Mouse (Mus musculus) cerebellum, postnatal 36 days (tissue): Measurements from ENCODE around the gene Slc6a19.
A peak's percentile ranks its signal among the peaks of the same experiment; 100 is the strongest.
"Not testable (repeated sequence)": the region's sequence is repeated elsewhere in the genome, so short reads cannot be mapped to it uniquely, and the experiment has no call there.

ENCODE experiments used
- DNase-seq, 2 experiments: peaks; one replicate each; pipeline ENCODE4 v3.0.0; 2021 to 2022; ENCODE audit warnings: mixed read lengths in 2 of 2

The Slc6a19 gene

DNA sequence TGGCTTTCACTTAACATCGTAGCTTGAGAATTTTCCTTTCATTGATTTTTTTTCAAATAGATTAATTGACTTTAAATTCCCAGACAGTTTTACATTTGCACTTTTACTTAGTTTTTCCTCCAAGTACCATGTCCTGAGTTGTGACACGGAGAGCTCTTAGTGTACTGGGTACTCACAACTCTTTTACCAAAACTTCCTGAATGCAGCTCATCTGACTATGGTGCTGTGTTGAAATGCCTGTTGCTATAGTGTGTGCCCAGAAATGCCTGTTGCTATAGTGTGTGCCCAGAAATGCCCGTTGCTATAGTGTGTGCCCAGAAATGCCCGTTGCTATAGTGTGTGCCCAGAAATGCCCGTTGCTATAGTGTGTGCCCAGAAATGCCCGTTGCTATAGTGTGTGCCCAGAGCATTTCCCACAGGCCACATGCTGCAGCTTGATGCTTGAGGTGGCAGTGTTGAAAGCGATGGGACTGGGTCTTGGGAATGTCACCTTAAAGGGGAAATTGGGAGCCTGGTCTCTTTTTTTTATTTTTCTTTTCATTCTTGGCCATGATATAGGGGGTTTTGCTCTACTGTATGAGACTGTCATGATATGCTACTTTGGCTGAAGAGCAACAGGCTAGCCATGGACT lies at the start of gene Slc6a19:
Gene Slc6a19 (minus strand): TSS at position 172 of the 632 bp plus-strand sequence.
- no peak for DNase-seq

DNA sequence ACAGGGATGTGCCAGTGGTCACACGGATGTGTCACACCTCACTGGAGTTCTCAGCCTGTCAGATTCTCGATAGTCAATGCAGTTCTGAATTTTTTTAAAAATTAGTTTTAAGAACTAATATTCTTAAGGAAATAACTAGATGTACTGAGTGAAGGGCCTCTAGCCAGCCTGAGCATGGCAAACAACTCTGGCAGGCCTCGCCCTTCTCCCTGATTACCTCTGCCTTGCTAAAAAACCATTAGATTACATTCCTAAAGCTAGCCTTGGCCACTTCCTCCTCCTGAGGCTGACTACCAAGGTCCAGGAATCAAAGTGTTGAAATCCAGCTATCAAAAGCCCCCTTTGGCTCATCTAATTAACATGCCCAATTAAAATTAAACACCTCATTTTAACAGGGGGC lies 46.6 kb upstream of the Slc6a19 start:
- no peak for DNase-seq

DNA sequence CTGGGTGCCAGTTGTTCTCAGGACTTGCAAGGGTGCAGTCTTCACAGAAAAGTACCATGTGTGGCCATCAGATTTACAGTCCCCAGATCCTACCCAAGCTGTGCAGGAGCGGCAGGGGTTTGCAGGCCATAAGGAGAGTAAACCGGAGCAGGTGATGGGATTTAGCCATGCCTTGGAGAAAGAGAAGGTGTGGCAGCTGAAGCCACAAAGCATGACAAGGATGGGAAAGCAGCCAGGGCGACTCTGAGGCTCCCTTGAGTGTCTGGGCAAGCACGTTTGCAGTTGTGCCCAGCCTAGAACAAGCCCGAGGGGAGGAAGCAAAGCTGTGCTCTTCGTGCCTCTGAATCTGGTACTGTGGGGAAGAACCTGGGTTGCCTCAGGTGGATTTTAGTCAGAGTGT lies 45.8 kb upstream of the Slc6a19 start:
- DNase-seq: peak in 1 of 2 experiments; percentile 14

DNA sequence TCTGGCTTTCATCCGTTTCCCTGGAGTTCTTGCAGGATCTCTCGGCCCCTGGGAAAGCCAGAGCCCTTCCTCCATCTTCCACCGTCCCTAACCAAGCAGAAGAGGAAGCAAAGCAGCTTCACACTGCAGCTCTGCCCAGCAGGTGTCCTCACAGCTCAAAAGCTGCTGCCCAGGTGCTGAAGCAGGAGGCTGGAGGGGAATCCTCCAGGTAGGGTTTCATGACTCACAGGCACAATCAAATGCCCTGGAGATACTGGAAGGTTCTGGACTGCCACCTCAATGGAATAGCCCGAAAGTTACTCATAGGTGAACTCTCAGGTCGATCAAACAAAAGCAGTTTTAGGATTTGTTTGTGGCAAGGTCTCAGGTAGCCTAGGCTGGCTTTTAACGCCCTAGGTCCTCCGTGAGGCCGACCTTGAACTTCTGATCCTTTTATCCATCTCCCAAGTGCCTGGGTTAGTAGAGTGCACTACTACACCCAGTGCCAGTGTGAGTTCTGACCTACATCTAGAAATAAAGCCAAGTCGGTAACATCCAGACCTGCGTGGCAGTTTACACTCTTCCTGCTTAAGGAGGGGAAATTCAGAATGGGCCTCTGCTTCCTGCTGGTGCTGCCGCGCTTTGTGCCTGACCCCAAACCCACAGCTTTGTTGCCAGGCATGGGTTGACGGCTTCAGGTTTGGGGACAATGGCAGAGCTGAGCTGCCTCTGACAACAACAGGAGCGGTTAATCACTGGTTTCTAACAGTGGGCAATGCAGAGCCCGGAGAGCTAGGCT lies 44.2 kb upstream of the Slc6a19 start:
- no peak for DNase-seq

DNA sequence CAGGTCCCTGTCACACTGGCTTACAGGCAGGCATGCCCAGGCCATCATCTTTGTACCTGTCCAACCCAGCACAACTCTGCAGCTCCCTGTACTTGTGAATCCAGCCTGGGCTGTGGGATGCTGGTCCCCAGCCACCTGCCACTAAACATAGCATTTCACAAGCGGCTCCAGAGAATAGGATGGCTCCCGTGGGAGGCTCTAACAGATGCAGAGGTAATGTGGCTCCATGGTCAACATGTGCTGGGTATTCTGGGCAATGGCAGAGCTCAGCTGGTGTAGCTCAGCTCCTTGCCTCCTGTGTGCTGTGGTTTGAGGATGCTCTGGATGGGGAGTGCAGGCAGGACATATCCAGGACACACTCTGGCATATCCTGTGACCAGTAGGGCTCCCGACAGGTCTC lies 39.0 kb upstream of the Slc6a19 start:
- DNase-seq: no peak

DNA sequence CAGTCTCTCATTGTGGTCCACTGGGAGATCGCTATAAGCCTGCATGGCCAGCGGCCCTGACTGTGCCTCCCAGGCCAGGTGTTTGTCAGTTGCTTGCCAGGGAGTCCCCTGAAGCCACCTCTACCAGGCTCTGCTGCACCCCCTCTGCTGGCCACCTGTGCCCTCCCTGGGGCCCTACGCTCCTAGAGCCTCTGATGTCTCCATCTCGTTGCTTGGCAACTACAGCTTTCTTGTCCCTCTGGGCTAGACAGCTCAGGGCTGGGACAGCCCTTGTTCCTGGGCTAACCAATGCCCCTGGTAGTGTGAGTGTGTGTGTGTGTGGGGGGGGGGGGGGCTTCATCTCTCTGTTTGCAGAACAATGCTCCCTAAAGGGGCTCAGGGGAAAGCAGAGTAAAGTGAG lies 38.3 kb upstream of the Slc6a19 start:
- no peak for DNase-seq

DNA sequence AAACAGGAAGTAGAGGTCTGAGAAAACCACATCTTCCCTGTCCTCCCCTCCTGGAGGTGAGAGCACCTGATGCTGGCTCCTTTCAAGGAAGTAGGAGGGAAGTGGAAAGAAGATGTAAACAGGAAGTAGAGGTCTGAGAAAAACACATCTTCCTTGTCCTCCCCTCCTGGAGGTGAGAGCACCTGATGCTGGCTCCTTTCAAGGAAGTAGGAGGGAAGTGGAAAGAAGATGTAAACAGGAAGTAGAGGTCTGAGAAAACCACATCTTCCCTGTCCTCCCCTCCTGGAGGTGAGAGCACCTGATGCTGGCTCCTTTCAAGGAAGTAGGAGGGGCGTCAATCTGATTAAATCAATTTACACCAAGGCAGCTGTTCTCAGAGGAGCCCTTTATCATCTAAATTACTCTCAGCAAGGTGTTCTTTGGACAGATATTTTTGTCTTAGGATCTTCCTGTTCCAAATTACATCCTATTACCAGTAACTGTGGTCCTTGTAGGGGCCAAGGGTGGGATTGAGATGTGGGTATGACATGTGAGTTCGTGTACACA lies 35.8 kb upstream of the Slc6a19 start:
- not testable (repeated sequence) for DNase-seq

DNA sequence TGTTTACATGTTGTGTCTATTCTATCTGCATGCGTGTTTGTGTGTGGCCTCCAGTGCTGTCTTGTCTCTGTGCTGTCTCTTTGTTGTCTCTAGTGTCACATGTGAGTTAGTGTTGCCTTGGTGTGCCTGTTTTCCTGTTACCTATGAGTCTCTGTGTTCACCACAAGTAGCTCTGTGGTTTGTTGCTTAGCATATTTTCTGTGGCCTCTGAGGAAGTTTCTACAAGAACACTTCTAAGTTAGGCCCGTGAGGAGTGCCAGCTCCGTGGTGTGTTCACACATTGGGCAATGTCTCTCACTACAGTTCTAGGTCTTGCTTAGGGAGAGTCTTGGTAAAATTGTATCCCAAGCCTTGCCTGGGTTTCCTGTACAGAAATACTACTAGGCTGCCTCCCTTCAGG lies 32.3 kb upstream of the Slc6a19 start:
- DNase-seq: no peak

DNA sequence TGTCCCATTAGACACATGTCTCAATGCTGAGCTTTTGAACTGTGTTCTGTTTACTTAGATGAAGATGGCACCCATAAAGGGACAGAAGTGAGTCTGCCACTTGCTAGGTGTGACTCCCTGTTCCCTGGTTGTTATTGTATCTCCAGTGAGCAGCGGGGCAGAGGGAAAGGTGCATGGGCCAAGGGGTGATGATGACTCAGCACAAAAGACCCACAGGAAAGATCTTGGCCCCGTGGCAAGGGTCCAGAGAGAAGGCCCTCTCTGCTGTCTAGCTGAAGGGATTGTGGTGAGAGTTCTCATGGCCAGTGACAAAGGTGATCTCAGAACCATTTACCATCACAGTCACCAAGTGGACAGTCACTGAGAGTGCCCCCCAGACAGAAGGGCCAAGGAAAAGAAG lies 31.3 kb upstream of the Slc6a19 start:
- no peak for DNase-seq

DNA sequence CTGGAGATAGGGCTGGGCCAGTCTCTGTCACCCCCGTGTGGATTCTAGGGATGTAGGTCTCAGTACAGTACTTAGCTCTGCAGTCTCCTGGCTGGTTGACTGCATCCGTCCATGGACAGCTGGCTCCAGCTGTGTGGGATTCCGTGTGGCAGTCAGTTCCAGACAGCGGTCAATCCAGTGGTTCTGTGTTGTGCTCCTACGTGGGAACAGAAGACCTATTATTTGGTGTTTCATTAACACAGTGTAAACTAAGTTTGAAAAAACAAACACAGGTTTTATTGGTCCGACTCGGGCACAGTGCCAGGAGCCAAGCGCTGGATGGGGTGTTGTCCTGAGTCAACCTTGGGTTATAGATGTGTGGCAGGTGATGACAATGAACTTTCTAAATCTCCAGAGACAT lies 30.6 kb upstream of the Slc6a19 start:
- no peak for DNase-seq

DNA sequence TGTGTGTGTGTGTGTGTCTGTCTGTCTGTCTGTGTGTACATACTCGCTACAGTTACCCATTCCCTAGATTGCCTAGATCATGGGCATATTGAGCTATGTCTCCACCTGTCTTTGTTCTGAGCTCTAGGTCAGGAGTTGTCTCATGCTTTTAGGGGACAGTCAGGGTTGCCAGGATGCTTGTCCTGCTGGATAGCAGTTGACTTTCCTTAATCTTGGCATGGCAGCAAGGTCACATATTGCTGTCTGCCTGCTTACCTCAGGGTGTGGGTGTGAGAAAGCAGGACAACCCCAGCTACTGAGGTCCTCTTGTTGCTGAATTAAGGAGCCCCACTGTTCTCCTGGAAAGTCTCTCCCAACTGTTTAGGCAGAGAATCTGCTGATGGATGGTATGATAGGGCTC lies 29.7 kb upstream of the Slc6a19 start:
- no peak for DNase-seq

DNA sequence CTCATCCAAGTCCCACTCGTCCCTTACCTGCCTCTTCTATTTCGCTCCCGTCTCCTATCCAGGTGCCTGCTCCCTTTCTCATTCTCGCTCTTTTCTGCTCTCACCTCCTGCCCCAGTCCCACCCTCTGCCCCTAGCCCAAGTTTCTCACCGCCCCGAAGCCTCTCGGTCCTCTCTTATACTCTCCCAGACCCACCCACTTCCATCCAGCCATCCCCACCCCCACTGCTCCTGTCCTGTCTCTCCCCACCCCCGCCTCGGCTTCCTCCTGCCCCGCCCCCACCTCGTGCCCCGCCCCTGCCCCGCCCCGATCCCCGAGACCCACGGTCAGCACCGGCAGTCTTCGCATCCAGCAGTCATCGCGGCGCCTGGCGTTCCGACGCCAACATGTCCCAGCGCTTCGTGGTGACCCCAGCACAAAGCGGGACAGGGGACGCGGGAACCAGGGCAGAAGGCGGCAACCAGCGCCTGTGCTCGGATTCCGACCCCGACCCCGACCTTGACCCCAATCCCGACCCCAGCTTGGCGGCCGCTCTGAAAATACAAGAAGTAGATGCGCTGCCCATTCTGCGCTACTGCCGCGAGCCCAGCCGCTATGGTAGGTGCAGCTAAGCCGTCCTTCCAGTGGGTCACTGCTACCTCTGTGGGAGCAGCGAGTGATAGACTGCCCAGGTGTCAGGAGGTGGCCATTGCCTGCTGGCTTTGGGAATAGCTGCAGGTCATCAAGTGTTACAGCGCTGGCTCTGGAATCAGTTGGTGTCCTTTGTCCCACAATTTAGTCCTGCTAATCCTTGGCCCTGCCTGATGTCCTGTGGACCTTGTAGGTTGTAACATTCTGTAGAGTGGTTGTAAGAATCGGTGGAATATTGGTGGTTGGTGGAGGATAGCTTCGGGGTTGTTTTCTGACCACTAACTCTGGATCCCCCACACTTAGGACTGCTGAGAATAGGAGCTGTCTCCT lies 28.4 kb upstream of the Slc6a19 start, which contains the start of gene Slc12a7:
Gene Slc12a7 (plus strand): TSS at position 353 of the 959 bp plus-strand sequence.
- no peak for DNase-seq

DNA sequence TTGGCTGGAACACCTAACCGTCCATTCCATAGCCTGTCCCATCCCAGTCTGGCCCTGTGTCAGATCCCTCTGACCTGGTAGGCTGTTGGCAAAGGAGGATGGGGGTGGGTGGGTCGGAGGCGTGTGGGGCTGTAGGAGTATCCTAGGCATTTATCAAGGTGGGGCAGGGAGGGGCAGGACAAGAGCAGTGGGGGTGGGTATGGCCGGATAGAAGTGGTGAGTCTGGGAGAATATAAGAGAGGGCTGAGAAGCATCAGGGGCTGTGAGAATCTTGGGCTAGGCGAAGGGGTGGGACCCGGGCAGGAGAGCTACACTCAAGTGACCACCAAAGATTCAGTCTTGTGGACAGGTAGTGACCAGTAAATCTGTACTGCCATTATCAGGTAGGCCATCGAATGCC lies 27.6 kb upstream of the Slc6a19 start:
- DNase-seq: no peak

DNA sequence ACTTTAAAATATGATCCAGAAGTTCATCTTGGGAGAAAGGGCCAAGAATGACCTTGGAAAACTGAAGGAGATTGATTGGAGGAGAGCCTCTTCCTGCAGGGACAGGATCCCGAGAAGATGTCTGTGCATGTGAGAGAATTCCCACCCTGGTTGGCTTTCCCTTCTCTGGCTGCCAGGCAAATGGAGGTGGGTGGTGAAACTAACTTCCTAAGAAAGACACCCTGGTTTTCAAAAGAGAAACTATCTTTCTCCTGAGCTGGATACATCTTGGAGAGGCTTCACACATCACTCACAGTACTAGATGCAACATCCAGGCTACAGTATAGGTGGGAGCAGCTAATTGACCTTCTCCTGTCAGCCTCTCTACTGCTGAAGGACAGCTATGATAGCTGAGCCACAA lies 26.2 kb upstream of the Slc6a19 start:
- no peak for DNase-seq

DNA sequence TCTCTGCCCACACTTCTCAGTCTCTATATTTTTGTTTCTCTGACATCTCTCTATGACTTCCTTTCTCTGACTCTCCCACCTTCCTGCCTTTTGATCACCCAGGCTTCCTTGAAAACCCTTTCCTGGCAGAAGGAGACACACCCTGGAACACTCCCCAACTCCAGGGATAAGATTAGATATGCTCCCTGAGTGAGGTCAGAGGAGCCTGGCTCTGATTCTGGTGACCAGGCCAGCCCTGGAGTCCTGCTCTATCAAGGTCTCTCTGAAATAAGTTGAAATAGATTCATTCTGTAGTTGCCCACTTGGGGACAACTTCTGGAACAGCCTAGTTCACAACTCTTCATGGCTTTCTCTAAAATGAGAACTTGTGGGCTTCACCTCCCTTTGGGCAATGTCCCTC lies 24.0 kb upstream of the Slc6a19 start:
- DNase-seq: no peak

DNA sequence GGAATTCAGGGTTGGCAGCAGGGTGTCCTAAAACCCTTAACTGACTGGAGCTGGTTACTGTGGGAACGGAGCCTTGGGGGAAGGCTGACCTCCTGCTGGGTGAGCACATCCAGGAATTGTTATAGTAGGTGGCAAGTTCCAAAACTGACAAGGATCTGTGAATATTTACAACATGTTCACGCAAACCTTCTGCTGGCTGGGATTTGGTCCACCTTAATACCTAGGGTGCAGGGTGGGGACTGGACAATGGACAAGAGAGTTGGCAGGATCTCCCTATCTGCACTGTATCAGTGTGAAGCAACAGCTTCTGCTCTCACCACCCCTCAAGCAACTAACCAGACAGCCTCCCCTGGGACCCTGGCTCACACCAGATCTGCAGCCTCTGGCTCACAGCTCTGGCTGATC lies 23.0 kb upstream of the Slc6a19 start:
- no peak for DNase-seq

DNA sequence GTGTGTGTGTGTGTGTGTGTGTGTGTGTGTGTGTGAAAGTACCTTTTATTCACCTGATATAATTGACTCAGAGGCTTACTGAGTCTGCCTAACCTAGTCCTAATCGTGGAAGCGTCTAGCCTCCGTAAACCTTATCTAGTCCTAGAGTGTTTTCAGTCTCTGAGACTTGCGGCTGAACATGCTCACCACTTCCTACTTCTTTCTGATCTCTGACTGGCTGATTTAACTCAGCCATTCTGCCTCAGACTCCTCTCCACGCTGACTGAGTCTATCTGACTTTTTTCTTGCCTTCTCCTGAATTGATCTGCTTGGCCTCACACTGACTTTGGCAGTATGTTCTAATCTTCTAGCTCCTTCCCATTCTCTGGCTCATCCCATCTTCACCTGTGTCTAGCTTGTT lies 20.6 kb upstream of the Slc6a19 start:
- no peak for DNase-seq

DNA sequence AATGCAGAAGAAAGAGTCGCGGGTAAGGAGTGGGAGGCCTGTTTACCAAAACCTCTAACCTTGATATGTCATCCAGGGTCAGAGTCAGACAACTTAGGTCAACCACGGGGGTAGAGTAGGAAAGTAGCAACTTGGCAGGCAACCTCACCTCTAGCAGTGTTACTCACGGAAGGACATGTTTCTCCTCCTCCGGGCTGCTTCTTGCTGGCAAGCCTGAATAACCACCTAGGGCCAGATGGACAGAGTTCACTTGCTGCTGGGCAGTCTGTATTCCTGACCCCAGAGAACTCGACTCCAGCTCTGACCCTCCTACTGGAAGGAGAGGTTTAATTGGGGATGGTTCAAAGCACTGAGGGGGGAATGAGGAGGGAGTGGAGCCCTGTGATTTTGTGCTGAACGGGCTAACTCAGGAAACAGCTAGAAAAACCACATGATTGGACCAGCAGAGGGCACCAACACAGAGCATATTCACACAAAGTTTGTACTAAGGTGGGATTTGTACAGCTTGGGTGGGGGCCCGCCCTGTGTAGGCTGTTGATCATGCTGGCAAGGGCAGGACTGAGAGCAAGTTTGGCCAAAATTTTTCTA lies 18.5 kb upstream of the Slc6a19 start:
- peak in 1 of 2 experiments; percentile 8 for DNase-seq

DNA sequence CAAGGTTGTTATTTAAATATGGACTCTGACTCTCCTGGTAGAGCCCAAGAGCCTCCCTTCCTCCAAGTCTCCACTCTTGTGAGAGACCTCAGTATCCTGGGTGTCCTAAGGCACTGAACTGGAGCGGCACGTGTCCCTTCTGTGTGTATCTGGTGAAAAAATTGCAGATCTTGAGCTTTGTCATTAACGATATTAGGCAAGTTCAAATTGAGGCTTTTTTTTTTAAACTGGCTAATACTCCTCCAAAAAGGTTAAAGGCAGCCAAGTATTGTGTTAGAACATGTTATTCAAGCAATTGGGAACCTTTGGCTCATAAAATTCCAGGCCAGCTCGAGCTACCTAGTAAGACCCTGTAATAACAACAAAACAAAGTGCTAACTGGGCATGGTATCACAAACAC lies 15.6 kb upstream of the Slc6a19 start:
- DNase-seq: no peak

DNA sequence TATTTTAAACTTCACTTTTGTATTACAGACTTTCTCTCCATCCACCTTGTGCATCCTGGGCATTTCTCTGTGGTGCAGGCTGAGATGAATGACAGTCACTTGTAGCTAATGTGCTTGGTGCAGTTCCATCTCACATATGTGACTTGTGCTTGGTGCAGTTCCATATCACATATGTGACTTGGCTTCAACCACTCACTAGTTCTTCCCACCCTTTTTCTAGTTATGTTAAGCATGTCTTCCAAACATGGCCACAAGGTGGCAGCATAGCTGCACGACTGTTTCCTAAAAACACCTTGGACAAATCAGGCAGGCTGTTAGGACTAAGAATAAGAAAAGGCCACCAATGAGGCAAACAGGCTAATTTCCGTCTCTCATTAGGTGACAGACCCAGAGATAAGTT lies 13.6 kb upstream of the Slc6a19 start:
- peak; percentile 70 to 84 for DNase-seq

DNA sequence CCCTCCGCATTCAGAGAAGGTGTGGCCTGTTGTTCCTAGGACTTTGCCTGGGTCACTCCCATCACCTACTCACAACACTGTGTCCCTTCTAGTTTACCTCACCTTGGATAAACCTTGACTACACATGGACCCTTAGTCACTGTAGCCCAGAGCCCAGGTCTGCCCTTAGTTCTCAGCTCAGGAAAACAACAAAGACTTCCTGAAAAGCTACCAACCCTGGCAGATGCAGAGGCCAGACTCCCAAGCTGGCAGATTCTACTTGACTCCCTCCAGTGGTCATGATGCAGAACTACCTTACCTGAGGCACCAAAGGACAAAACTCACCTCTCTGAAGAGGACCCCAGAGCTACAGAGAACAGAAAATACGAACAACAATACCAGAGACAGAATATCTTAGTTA lies 9.4 kb upstream of the Slc6a19 start:
- DNase-seq: no peak

DNA sequence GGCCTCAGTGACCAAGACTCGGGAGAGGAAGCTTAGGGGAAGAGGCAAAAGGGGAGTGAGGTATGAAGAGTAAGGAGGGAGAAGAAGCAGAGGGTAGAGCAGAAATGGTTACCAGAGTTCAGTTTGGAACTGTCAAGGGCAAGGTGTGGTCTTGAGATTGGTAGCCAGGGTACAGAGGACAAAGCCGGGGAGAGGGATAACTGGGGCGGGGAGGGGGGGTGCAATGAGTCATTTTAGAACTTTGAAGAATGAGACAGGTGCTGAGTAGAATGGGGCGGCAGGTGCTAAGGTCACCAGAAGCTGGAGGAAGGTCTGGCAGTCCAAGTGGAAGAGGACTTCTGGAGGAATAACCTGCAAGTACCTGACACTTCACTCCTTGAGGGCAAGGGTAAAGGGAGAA lies 8.5 kb upstream of the Slc6a19 start:
- DNase-seq: no peak

DNA sequence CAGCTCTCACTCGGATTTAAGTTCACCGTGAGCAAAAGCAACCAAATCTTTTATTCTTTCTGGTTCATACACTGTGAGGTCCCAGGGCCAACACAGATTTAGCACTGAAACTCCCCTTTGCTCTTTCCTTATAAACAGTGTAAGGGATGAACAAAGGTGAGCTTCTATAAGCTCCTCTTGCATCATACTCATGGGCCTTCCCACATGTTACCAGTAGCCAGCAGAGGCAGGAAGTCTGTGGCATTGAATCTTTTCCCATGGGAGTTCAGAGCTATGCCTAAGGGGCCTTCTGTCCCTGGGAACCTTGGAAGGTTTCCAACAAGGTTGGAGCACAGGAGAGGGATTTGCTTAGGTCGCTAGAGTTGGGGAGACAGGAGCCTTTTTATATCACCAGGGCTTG lies 7.6 kb upstream of the Slc6a19 start:
- DNase-seq: no peak
